50 mouse cellular contexts compared by ENCODE assay signal in genomic region chr13:34731551-34731950, GRCm38 (mm10). TPM values are rescaled to one million over a fixed set of nuclear protein-coding genes. Genes with fewer than 3 reads are reported as not detected.
"Had no signal": no experiment of that assay in that cellular context is flagged by ENCODE, and none has a peak within 500 bp of the region (broad histone marks: within the 10 kb centered on the region; RNA-seq: fewer than 3 reads in every experiment).

No protein-coding gene starts in this region.

- H3K4me3 ChIP-seq: heart, embryonic 10.5 days; heart, embryonic 12.5 days; heart, embryonic 13.5 days; heart, embryonic 15.5 days; hindbrain, embryonic 10.5 days; hindbrain, embryonic 12.5 days; hindbrain, embryonic 13.5 days; hindbrain, embryonic 15.5 days; intestine, embryonic 15.5 days; kidney, embryonic 15.5 days; layer of hippocampus, adult 2 months had no signal

- H3K27me3 ChIP-seq: heart, embryonic 12.5 days; heart, embryonic 13.5 days; heart, embryonic 15.5 days; hindbrain, embryonic 12.5 days; hindbrain, embryonic 13.5 days; hindbrain, embryonic 15.5 days; intestine, embryonic 15.5 days; kidney, embryonic 15.5 days had no signal

- ATAC-seq: hindbrain, embryonic 16.5 days; hindbrain, postnatal 0 days; inflammation-experienced regulatory T-cells, adult 6 months; intestine, embryonic 15.5 days; intestine, embryonic 16.5 days; intestine, postnatal 0 days had no signal

- H3K9me3 ChIP-seq: heart, embryonic 10.5 days; heart, embryonic 12.5 days; heart, embryonic 15.5 days; hindbrain, embryonic 12.5 days; hindbrain, embryonic 15.5 days; intestine, embryonic 15.5 days; kidney, embryonic 15.5 days had no signal

- H3K4me2 ChIP-seq: heart, embryonic 11.5 days; heart, embryonic 12.5 days; heart, embryonic 13.5 days; heart, embryonic 15.5 days; hindbrain, embryonic 12.5 days; hindbrain, embryonic 13.5 days; hindbrain, embryonic 14.5 days; hindbrain, embryonic 15.5 days; intestine, embryonic 15.5 days; kidney, embryonic 15.5 days had no signal

- DNase-seq: heart, postnatal 10 days; heart, postnatal 14 days; heart, postnatal 36 days; heart, postnatal 4 days; kidney, adult 11 months; kidney, adult 18-20 months; kidney, adult 2 months; kidney, adult 8-10 months; kidney, adult 9 months; kidney, postnatal 10 days; kidney, postnatal 14 days; kidney, postnatal 25 days; kidney, postnatal 36 days; kidney, postnatal 4 days; layer of hippocampus, adult 9-11 months; layer of hippocampus, postnatal 36 days had no signal

- H3K4me1 ChIP-seq: hindbrain, embryonic 10.5 days had no signal

- H3K36me3 ChIP-seq: heart, embryonic 10.5 days; heart, embryonic 12.5 days; heart, embryonic 13.5 days; heart, embryonic 15.5 days; hindbrain, embryonic 10.5 days; hindbrain, embryonic 12.5 days; hindbrain, embryonic 13.5 days; hindbrain, embryonic 15.5 days; intestine, embryonic 15.5 days; kidney, embryonic 15.5 days had no signal

- H3K9ac ChIP-seq: heart, embryonic 12.5 days; heart, embryonic 13.5 days; heart, embryonic 15.5 days; hindbrain, embryonic 12.5 days; hindbrain, embryonic 13.5 days; hindbrain, embryonic 14.5 days; hindbrain, embryonic 15.5 days; intestine, embryonic 15.5 days; kidney, embryonic 15.5 days had no signal

- H3K27ac ChIP-seq: heart, embryonic 10.5 days; heart, embryonic 13.5 days; heart, embryonic 15.5 days; hindbrain, embryonic 10.5 days; hindbrain, embryonic 12.5 days; hindbrain, embryonic 13.5 days; hindbrain, embryonic 14.5 days; hindbrain, embryonic 15.5 days; hindbrain, postnatal 0 days; intestine, embryonic 15.5 days; kidney, embryonic 15.5 days; kidney, postnatal 0 days; layer of hippocampus, adult 2 months had no signal

RNA-seq across cellular contexts. Expression of gene Fam50b, which starts 3.1 kb away (rescaled TPM):
- total RNA-seq: heart, postnatal 10 days; heart, postnatal 14 days; heart, postnatal 36 days; heart, postnatal 4 days; hematopoietic stem cell, adult 5-6 weeks; hindbrain, postnatal 0 days; layer of hippocampus, adult 18-20 months; layer of hippocampus, adult 2 months; layer of hippocampus, adult 8-10 months; layer of hippocampus, postnatal 10 days; layer of hippocampus, postnatal 14 days; layer of hippocampus, postnatal 25 days; layer of hippocampus, postnatal 36 days; left cerebral cortex, adult 18-20 months had no signal
- polyA plus RNA-seq: heart, embryonic 10.5 days; heart, embryonic 11.5 days; heart, embryonic 12.5 days; heart, embryonic 13.5 days; heart, embryonic 14.5 days; heart, embryonic 15.5 days; heart, embryonic 16.5 days; heart, postnatal 0 days; hindbrain, embryonic 11.5 days; hindbrain, embryonic 13.5 days; hindbrain, embryonic 14.5 days; hindbrain, embryonic 15.5 days; hindbrain, embryonic 16.5 days; inflammation-experienced regulatory T-cells, adult 6 months; intestine, embryonic 14.5 days; intestine, embryonic 15.5 days; intestine, embryonic 16.5 days; kidney, embryonic 14.5 days; kidney, embryonic 15.5 days; kidney, embryonic 16.5 days; kidney, postnatal 0 days; large intestine, adult 2 months had no signal
